Mouse (Mus musculus): ENCODE results near the gene Dip2b.

GRCm38 (mm10) chr15:100049496-100050087 is 11.1 kb downstream of the Dip2b start:
- no peak for TF ChIP-seq CTCF (IDR thresholded peaks at IDR 0.05; ENCODE audit: low read depth, low read length)
- no peak for TF ChIP-seq POLR2A (IDR thresholded peaks at IDR 0.05; ENCODE audit: extremely low read depth, insufficient read depth, low read length)
